Comparison of ENCODE assay signal across 8 mouse cellular contexts in the genomic region with DNA sequence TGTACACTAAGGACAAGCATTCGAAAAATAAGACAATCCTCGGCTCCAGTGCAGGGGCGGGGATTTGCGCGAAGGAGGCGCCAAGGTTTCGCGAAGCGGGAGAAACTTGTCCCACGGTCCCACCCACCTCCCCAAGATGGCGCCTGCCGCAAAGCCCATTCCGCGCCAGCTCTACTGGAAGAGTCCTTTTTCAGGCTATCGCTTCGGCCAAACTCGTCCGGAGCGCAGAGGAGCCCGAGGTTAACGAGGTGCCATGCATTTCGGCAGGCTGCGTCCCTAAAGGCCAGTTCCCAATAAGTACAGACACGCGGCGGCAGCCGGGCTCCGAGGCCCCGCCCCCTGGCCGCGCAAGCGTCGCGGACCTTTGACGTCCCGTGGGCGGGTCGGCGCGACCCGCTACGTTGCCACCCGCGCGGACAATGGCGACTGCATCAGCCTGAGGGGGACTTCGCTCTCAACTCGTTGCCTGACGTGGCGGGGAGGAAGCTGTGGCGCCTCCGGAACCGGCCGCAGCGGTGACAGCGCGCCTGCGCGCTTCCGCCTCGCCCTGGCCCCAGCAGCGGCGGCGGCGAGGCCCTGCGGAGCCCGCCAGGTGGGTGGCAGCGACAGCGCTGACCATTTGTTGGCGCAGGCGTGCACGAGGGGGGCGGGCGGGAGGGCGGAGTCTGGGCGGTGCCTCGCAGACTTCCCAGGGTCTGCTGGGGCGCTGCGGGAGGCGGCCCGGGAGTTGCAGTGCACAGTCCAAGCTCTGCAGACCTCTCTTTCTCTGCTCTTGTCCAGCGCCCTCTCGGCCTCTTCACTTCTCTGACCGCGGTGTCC. TPM values are rescaled to one million over a fixed set of nuclear protein-coding genes. Genes with fewer than 3 reads are reported as not detected.
DNase-seq lines count a peak whose midpoint lies in the region; ATAC-seq and TF ChIP-seq lines count a peak whose summit lies in the region.

A gene (plus strand): TSS at position 410 of the 819 bp plus-strand sequence.

- peak within 1 kb of the TSS; percentile 78 for H3K9ac ChIP-seq in ES-Bruce4 (ENCODE audit: low read depth, poor library complexity, severe bottlenecking)
- peak within 1 kb of the TSS; percentile 68 for H3K9ac ChIP-seq in forebrain, embryonic 13.5 days
- H3K9ac ChIP-seq in neural tube, embryonic 15.5 days (replicated peaks) = peak within 1 kb of the TSS; percentile 61

- TF ChIP-seq CTCF in ES-Bruce4 (IDR thresholded peaks at IDR 0.05; ENCODE audit: low read depth, low read length) = no peak

- H3K4me1 ChIP-seq in ES-Bruce4 (ENCODE audit: control insufficient read depth, insufficient read depth, low read length) = peaks cover 1% of the 10 kb centered on the region
- H3K4me1 ChIP-seq in forebrain, embryonic 13.5 days = 0 out of 2 replicates have a peak, but pooled peaks cover 7% of the 10 kb centered on the region
- H3K4me1 ChIP-seq in neural tube, embryonic 15.5 days = peaks cover 7% of the 10 kb centered on the region; the same call in 1 of the 2 replicates

- intact Hi-C loops in heart, postnatal 10 days (cut with DNase I) = loop anchor here (10.0 kb wide), 2 partner anchors 171 to 341 kb away; a partner anchor contains a TSS

- H3K36me3 ChIP-seq in ES-Bruce4 (ENCODE audit: control insufficient read depth, insufficient read depth, low read length, poor library complexity, severe bottlenecking) = peaks cover 6% of the 10 kb centered on the region
- peaks cover 10% of the 10 kb centered on the region; the same call in 1 of the 2 replicates for H3K36me3 ChIP-seq in forebrain, embryonic 13.5 days (ENCODE audit: poor library complexity, severe bottlenecking)
- 0 out of 2 replicates have a peak, but pooled peaks cover 4% of the 10 kb centered on the region for H3K36me3 ChIP-seq in neural tube, embryonic 15.5 days

- no peak for TF ChIP-seq EP300 in ES-Bruce4 (IDR thresholded peaks at IDR 0.05; ENCODE audit: insufficient read depth, low read depth, low read length)

- peak; percentile 84 to 88 for DNase-seq in heart, postnatal 10 days
- peak; percentile 75 for DNase-seq in layer of hippocampus, adult 11-12 months (ENCODE audit: low spot score)
- DNase-seq in lung, adult 18-20 months = peak; percentile 73 to 75
- DNase-seq in testis, postnatal 14 days (ENCODE audit: low spot score) = peak; percentile 82

- peak within 1 kb of the TSS; percentile 61 for H3K4me2 ChIP-seq in forebrain, embryonic 13.5 days
- peak within 1 kb of the TSS; percentile 62 for H3K4me2 ChIP-seq in neural tube, embryonic 15.5 days

- H3K4me3 ChIP-seq in ES-Bruce4 (ENCODE audit: low read depth, low read length) = peak within 1 kb of the TSS; percentile 91
- H3K4me3 ChIP-seq in forebrain, embryonic 13.5 days = peak within 1 kb of the TSS; percentile 55
- peak within 1 kb of the TSS; percentile 58 for H3K4me3 ChIP-seq in neural tube, embryonic 15.5 days (replicated peaks)

- no peaks in the 10 kb centered on the region for H3K27me3 ChIP-seq in ES-Bruce4 (ENCODE audit: control insufficient read depth, insufficient read depth, low read length, poor library complexity, severe bottlenecking)
- no peaks in the 10 kb centered on the region for H3K27me3 ChIP-seq in forebrain, embryonic 13.5 days
- no peaks in the 10 kb centered on the region for H3K27me3 ChIP-seq in neural tube, embryonic 15.5 days (replicated peaks)

- H3K9me3 ChIP-seq in ES-Bruce4 (replicated peaks; ENCODE audit: control insufficient read depth, insufficient read depth, low read length, poor library complexity, severe bottlenecking) = no peaks in the 10 kb centered on the region
- no peaks in the 10 kb centered on the region for H3K9me3 ChIP-seq in forebrain, embryonic 13.5 days (replicated peaks)
- H3K9me3 ChIP-seq in neural tube, embryonic 15.5 days (replicated peaks) = no peaks in the 10 kb centered on the region

- WGBS in forebrain, embryonic 13.5 days = 21% methylated on average over 57 of the region's 85 CpGs
- WGBS in neural tube, embryonic 15.5 days = 28% methylated on average over 68 of the region's 85 CpGs

- peak within 1 kb of the TSS; percentile 38; the same call in 1 of the 2 replicates for H3K27ac ChIP-seq in ES-Bruce4 (ENCODE audit: insufficient read depth, low read length)
- peak within 1 kb of the TSS; percentile 94 for H3K27ac ChIP-seq in forebrain, embryonic 13.5 days
- peak within 1 kb of the TSS; percentile 97 for H3K27ac ChIP-seq in neural tube, embryonic 15.5 days (replicated peaks)

- peak; percentile 93 for ATAC-seq in cerebellum, adult (ENCODE audit: insufficient number of reproducible peaks, low FRiP score, low TSS enrichment)
- ATAC-seq in forebrain, embryonic 13.5 days = peak; percentile 97
- peak; percentile 97 for ATAC-seq in neural tube, embryonic 15.5 days (ENCODE audit: low FRiP score)

- TF ChIP-seq POLR2A in ES-Bruce4 (IDR thresholded peaks at IDR 0.05; ENCODE audit: insufficient read depth, low read length) = peak; percentile 17

RNA-seq across cellular contexts. Expression of the gene that starts here (rescaled TPM):
- 49.3 and 56.5 TPM in 2 replicates for polyA plus RNA-seq in ES-Bruce4 (2011; ENCODE audit: insufficient read depth, insufficient read length, low read depth, missing spikeins)
- polyA plus RNA-seq in forebrain, embryonic 13.5 days (2015; fragmentation: Nextera tagmentation; extraction: Ambion mirVana) = 90.9 and 94.9 TPM in 2 replicates
- 10 to 100 TPM; 50.3 to 52.5 TPM for total RNA-seq in heart, postnatal 10 days (2021)
- 82.3 and 87.1 TPM in 2 replicates for polyA plus RNA-seq in neural tube, embryonic 15.5 days (2015; fragmentation: Nextera tagmentation; extraction: Ambion mirVana)

Comparison
In these comparisons a context has a peak if more than half of its experiments do, and no peak if none do; other contexts are left out.
1. Peak in every context shown above with its lines: DNase-seq, ATAC-seq, H3K4me3 ChIP-seq and H3K27ac ChIP-seq.
2. H3K27ac ChIP-seq: peak in every context shown above with its lines; median percentile 97 in neural tube, embryonic 15.5 days; 94 in forebrain, embryonic 13.5 days; 38 in ES-Bruce4.